8 mouse cellular contexts compared by ENCODE assay signal in the genomic region with DNA sequence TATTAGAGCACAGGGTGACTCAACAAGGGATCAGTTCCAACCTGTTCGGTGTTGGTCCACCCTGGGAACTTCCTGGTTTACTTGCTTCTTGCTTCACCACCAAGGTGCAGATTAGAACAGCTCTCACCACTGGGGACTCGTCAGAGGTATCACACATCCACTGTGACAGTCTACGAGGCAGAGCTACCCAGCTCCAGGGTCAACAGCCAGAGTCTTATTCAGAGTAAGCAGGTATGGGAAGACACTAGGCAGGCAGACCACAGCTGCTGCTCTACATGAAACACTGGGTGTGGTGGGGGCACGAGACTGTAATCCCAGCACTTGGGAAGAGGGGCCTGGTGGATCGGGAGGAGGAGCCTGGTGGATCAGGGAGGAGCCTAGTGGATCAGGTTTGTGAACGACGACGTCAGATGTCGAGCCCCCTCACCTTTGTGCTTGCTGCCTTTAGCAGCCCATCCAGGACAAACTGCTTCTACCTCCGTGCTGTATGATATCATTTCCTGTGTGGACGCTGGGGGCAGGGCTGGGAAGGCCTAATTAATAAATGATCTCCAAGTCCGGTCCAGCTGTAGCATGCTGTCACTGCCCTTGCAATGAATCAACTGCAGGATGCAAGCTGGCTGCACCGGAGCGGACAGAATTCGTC. TPM values are rescaled to one million over a fixed set of nuclear protein-coding genes. Genes with fewer than 3 reads are reported as not detected.
DNase-seq lines count a peak whose midpoint lies in the region; ATAC-seq and TF ChIP-seq lines count a peak whose summit lies in the region.

No protein-coding gene starts in this region.

- DNase-seq in urinary bladder, adult 18-20 months (ENCODE audit: low spot score in 2 of 2), result peak; percentile 55
- no peak for DNase-seq in urinary bladder, postnatal 4 days (ENCODE audit: low spot score in 2 of 2)
- peak; percentile 64 for DNase-seq in midbrain, postnatal 0 days (ENCODE audit: low spot score)
- no peak for DNase-seq in gastrocnemius, postnatal 14 days
- DNase-seq in spleen, postnatal 14 days (ENCODE audit: low spot score in 2 of 2), result no peak
- no peak for DNase-seq in right cerebral cortex, postnatal 14 days

- peak; percentile 53 for ATAC-seq in granulocyte monocyte progenitor cell, adult 5-6 weeks (replicated peaks; ENCODE audit: poor library complexity, severe bottlenecking)
- peak; percentile 70 for ATAC-seq in kidney, embryonic 16.5 days (ENCODE audit: low FRiP score, low TSS enrichment)
- ATAC-seq in midbrain, postnatal 0 days (ENCODE audit: low FRiP score), result peak; percentile 27; the same call in 1 of the 2 replicates

- no peak for TF ChIP-seq CTCF in midbrain, postnatal 0 days (IDR thresholded peaks at IDR 0.05)

- peak overlapping the region; percentile 45 for H3K9ac ChIP-seq in kidney, embryonic 16.5 days (replicated peaks; ENCODE audit: low read length)
- H3K9ac ChIP-seq in midbrain, postnatal 0 days (replicated peaks; ENCODE audit: low read length, poor library complexity, severe bottlenecking), result 0 out of 2 replicates have a peak overlapping the region, but pooled peaks have one; percentile 29

- no peaks in the 10 kb centered on the region for H3K36me3 ChIP-seq in kidney, embryonic 16.5 days (ENCODE audit: insufficient read depth, low read length)
- H3K36me3 ChIP-seq in midbrain, postnatal 0 days (ENCODE audit: insufficient read depth, low read length), result no peaks in the 10 kb centered on the region

- H3K27me3 ChIP-seq in kidney, embryonic 16.5 days (ENCODE audit: insufficient read depth, low read length), result no peaks in the 10 kb centered on the region
- no peaks in the 10 kb centered on the region for H3K27me3 ChIP-seq in midbrain, postnatal 0 days (ENCODE audit: insufficient read depth, low read length)

- H3K4me1 ChIP-seq in kidney, embryonic 16.5 days (ENCODE audit: insufficient read depth, low read length), result peaks cover 28% of the 10 kb centered on the region; the same call in 1 of the 2 replicates
- H3K4me1 ChIP-seq in midbrain, postnatal 0 days (ENCODE audit: insufficient read depth, low read length), result 0 out of 2 replicates have a peak, but pooled peaks cover 3% of the 10 kb centered on the region

- WGBS in kidney, embryonic 16.5 days, result 9% methylated on average over 15 of the region's 15 CpGs
- WGBS in midbrain, postnatal 0 days, result 29% methylated on average over 15 of the region's 15 CpGs

- peak overlapping the region; percentile 65 for H3K27ac ChIP-seq in kidney, embryonic 16.5 days (ENCODE audit: low read length)
- peak overlapping the region; percentile 51 for H3K27ac ChIP-seq in midbrain, postnatal 0 days (ENCODE audit: low read depth, low read length)

- intact Hi-C loops in gastrocnemius, postnatal 14 days (cut with DNase I; ENCODE audit: low total_unique reads), result no loop called here

- peak overlapping the region; percentile 10; the same call in 1 of the 2 replicates for H3K4me3 ChIP-seq in kidney, embryonic 16.5 days (ENCODE audit: low read length)
- no peak overlapping the region for H3K4me3 ChIP-seq in midbrain, postnatal 0 days (ENCODE audit: low read depth, low read length)

- H3K9me3 ChIP-seq in kidney, embryonic 16.5 days (ENCODE audit: low read length), result no peaks in the 10 kb centered on the region
- no peaks in the 10 kb centered on the region for H3K9me3 ChIP-seq in midbrain, postnatal 0 days (ENCODE audit: low read length)

- peak overlapping the region; percentile 41 for H3K4me2 ChIP-seq in kidney, embryonic 16.5 days (replicated peaks; ENCODE audit: low read depth, low read length)
- H3K4me2 ChIP-seq in midbrain, postnatal 0 days (ENCODE audit: low read depth, low read length, poor library complexity, severe bottlenecking), result peak overlapping the region; percentile 18; the same call in 1 of the 2 replicates

RNA-seq across cellular contexts. Expression of a gene that starts 17.0 kb away (rescaled TPM):
- not detected in 2 replicates for total RNA-seq in granulocyte monocyte progenitor cell, adult 5-6 weeks (2014; fragmentation: Nextera tagmentation)
- not detected in 2 replicates for total RNA-seq in granulocyte monocyte progenitor cell, adult 5-6 weeks (2017)
- 4.2 and 4.5 TPM in 2 replicates for polyA plus RNA-seq in kidney, embryonic 16.5 days (2015; fragmentation: Nextera tagmentation; extraction: Ambion mirVana)
- total RNA-seq in midbrain, postnatal 0 days (2014; rRNA removed), result 38.4 and 40.6 TPM in 2 replicates
- polyA plus RNA-seq in midbrain, postnatal 0 days (2015; fragmentation: Nextera tagmentation; extraction: Ambion mirVana), result 86.1 and 93.8 TPM in 2 replicates
- total RNA-seq in gastrocnemius, postnatal 14 days (2021), result 1 to 10 TPM; 3.1 to 4.6 TPM

RNA-seq across cellular contexts. Expression of a gene that starts 18.9 kb away (rescaled TPM):
- 27.6 and 53.4 TPM in 2 replicates for total RNA-seq in granulocyte monocyte progenitor cell, adult 5-6 weeks (2014; fragmentation: Nextera tagmentation)
- 25.8 and 43.7 TPM in 2 replicates for total RNA-seq in granulocyte monocyte progenitor cell, adult 5-6 weeks (2017)
- 98.1 and 98.2 TPM in 2 replicates for polyA plus RNA-seq in kidney, embryonic 16.5 days (2015; fragmentation: Nextera tagmentation; extraction: Ambion mirVana)
- 40.5 and 52.6 TPM in 2 replicates for total RNA-seq in midbrain, postnatal 0 days (2014; rRNA removed)
- 64.4 and 64.6 TPM in 2 replicates for polyA plus RNA-seq in midbrain, postnatal 0 days (2015; fragmentation: Nextera tagmentation; extraction: Ambion mirVana)
- 10 to 100 TPM; 26.3 to 31.2 TPM for total RNA-seq in gastrocnemius, postnatal 14 days (2021)

RNA-seq across cellular contexts. Expression of a gene that starts 19.0 kb away (rescaled TPM):
- total RNA-seq in granulocyte monocyte progenitor cell, adult 5-6 weeks (2014; fragmentation: Nextera tagmentation), result 12.3 and 15.7 TPM in 2 replicates
- total RNA-seq in granulocyte monocyte progenitor cell, adult 5-6 weeks (2017), result 20.0 and 27.4 TPM in 2 replicates
- polyA plus RNA-seq in kidney, embryonic 16.5 days (2015; fragmentation: Nextera tagmentation; extraction: Ambion mirVana), result 21.9 and 23.2 TPM in 2 replicates
- total RNA-seq in midbrain, postnatal 0 days (2014; rRNA removed), result 54.9 and 61.7 TPM in 2 replicates
- polyA plus RNA-seq in midbrain, postnatal 0 days (2015; fragmentation: Nextera tagmentation; extraction: Ambion mirVana), result 24.8 and 26.0 TPM in 2 replicates
- 10 to 100 TPM; 33.3 to 34.9 TPM for total RNA-seq in gastrocnemius, postnatal 14 days (2021)

RNA-seq across cellular contexts. Expression of a gene that starts 31.7 kb away (rescaled TPM):
- total RNA-seq in granulocyte monocyte progenitor cell, adult 5-6 weeks (2014; fragmentation: Nextera tagmentation), result 0.41 and 0.83 TPM in 2 replicates
- 0.36 and 0.65 TPM in 2 replicates for total RNA-seq in granulocyte monocyte progenitor cell, adult 5-6 weeks (2017)
- 2.2 TPM in 2 replicates for polyA plus RNA-seq in kidney, embryonic 16.5 days (2015; fragmentation: Nextera tagmentation; extraction: Ambion mirVana)
- 12.5 and 15.0 TPM in 2 replicates for total RNA-seq in midbrain, postnatal 0 days (2014; rRNA removed)
- polyA plus RNA-seq in midbrain, postnatal 0 days (2015; fragmentation: Nextera tagmentation; extraction: Ambion mirVana), result 3.0 and 3.2 TPM in 2 replicates
- total RNA-seq in gastrocnemius, postnatal 14 days (2021), result 1 to 10 TPM; 1.8 to 2.4 TPM

RNA-seq across cellular contexts. Expression of a gene that starts 32.5 kb away (rescaled TPM):
- 1.4 TPM in 1 of 2 replicates, not detected in the other for total RNA-seq in granulocyte monocyte progenitor cell, adult 5-6 weeks (2014; fragmentation: Nextera tagmentation)
- 0.47 TPM in 1 of 2 replicates, not detected in the other for total RNA-seq in granulocyte monocyte progenitor cell, adult 5-6 weeks (2017)
- polyA plus RNA-seq in kidney, embryonic 16.5 days (2015; fragmentation: Nextera tagmentation; extraction: Ambion mirVana), result 18.7 and 19.2 TPM in 2 replicates
- 13.7 and 23.4 TPM in 2 replicates for total RNA-seq in midbrain, postnatal 0 days (2014; rRNA removed)
- 5.8 and 6.2 TPM in 2 replicates for polyA plus RNA-seq in midbrain, postnatal 0 days (2015; fragmentation: Nextera tagmentation; extraction: Ambion mirVana)
- total RNA-seq in gastrocnemius, postnatal 14 days (2021), result 10 to 100 TPM; 22.0 to 26.9 TPM

Comparison
In these comparisons a context has a peak if more than half of its experiments do, and no peak if none do; other contexts are left out.
1. DNase-seq: peak in urinary bladder, adult 18-20 months (2 of 2) and midbrain, postnatal 0 days (single experiment); none in urinary bladder, postnatal 4 days (0 of 2), gastrocnemius, postnatal 14 days (single experiment), spleen, postnatal 14 days (0 of 2) and right cerebral cortex, postnatal 14 days (single experiment).
2. RNA of a gene that starts 17.0 kb away (total RNA-seq): 38.4 to 40.6 TPM in midbrain, postnatal 0 days and 3.1 to 4.6 TPM in gastrocnemius, postnatal 14 days; not detected in granulocyte monocyte progenitor cell, adult 5-6 weeks; every median in the first group is over 4 times any median in the second.
3. Peak in every context shown above with its lines, with median percentiles within 50 percentile points of each other: ATAC-seq.